Mouse (Mus musculus): ENCODE results near the gene Otud5. TPM values are rescaled to one million over a fixed set of nuclear protein-coding genes. Genes with fewer than 3 reads are reported as not detected.
A peak's percentile ranks its signal among the peaks of the same experiment; 100 is the strongest.

The Otud5 gene
- polyA plus RNA-seq, 1 experiment from 2014 or later, result 40.8 TPM

DNA sequence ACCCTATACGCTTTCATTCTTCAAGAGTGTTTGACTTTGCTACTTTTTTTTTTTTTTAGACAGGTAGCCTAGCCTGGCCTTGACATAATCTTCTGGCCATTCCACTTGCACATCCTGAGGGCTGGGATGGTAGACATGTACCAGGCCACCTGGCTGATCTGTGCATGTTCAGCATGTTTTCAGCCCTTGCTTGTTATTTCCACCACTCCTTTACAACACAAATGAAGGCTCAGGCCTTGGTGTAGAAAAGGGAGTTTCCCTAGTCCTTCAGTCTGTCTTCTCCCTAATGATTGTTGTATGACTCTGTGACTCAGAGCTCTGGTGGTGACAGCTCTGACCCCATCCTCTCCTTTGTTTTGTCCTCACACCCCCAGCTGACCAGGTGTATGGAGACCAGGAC, 26.0 kb downstream of the Otud5 start:
- ATAC-seq (ENCODE audit: insufficient read depth, low FRiP score, low TSS enrichment), result no peak

DNA sequence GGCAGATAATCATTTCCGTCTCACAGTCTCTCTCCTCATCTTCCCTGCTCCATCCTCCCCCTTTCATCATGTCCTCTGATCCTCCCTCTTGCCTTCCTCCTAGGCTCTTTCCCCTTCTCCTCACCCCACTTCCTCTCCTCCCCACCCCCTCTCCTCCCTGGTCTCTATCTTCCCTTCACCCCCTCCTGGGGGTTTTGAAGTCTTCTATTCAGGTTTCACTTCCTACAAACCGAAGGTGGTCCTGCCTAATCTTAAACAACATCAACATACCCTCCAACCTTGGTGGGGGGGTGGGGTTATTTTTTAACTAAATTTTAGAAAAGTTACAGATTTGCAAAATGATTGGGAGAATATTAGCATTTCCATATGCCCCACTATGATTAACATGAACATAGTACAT, 27.3 kb downstream of the Otud5 start:
- Histone ChIP-seq H3K9ac (ENCODE audit: low read length) (no peak overlapping the region), H3K27ac (ENCODE audit: low read depth, low read length) (no peak overlapping the region), H3K4me1 (ENCODE audit: control insufficient read depth, insufficient read depth, low read length) (no peaks in the 10 kb centered on the region), H3K27me3 (ENCODE audit: control insufficient read depth, insufficient read depth, low read length) (no peaks in the 10 kb centered on the region), H3K4me2 (ENCODE audit: low read depth) (no peak overlapping the region), H3K4me3 (ENCODE audit: low read depth, low read length) (no peak overlapping the region), H3K36me3 (ENCODE audit: control insufficient read depth, insufficient read depth, low read length) (no peaks in the 10 kb centered on the region), H3K9me3 (ENCODE audit: control insufficient read depth, low read length) (no peaks in the 10 kb centered on the region)
- DNase-seq (ENCODE audit: low spot score) (no peak), ATAC-seq (ENCODE audit: insufficient read depth, low FRiP score, low TSS enrichment) (no peak)
- 60% methylated on average over 2 of the region's 2 CpGs for WGBS

More for the DNA sequence above, 26.0 kb downstream of the Otud5 start:
- Histone ChIP-seq H3K27me3 (ENCODE audit: control insufficient read depth, insufficient read depth, low read length) (no peaks in the 10 kb centered on the region), H3K27ac (ENCODE audit: low read depth, low read length) (no peak overlapping the region), H3K9ac (ENCODE audit: low read length) (no peak overlapping the region), H3K4me1 (ENCODE audit: control insufficient read depth, insufficient read depth, low read length) (no peaks in the 10 kb centered on the region), H3K4me2 (ENCODE audit: low read depth) (no peak overlapping the region), H3K4me3 (ENCODE audit: low read depth, low read length) (no peak overlapping the region), H3K36me3 (ENCODE audit: control insufficient read depth, insufficient read depth, low read length) (no peaks in the 10 kb centered on the region), H3K9me3 (ENCODE audit: control insufficient read depth, low read length) (no peaks in the 10 kb centered on the region)
- DNase-seq (ENCODE audit: low spot score), result no peak
- 94% methylated on average over 1 of the region's 1 CpGs for WGBS

DNA sequence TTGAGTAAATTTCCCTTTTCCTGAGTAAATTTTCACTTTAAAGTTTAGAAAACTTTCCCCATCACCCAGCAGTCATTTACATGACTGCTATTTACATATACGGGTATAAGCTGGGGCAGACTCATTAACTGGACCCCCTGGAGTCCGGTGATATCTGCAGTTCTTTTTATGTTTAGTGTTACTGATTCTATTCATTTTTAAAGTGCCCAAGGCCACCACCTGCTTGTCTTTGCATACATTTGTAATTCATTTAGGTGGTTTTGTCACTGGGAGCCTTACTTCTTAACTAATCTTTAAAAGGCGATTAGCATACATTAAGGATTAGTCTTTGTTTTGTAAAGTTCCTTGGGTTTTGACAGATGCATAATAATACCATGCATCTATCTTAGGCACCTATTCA, 28.7 kb downstream of the Otud5 start:
- H3K36me3 ChIP-seq (ENCODE audit: control insufficient read depth, insufficient read depth, low read length), result no peaks in the 10 kb centered on the region
- H3K4me3 ChIP-seq (ENCODE audit: low read depth, low read length), result no peak overlapping the region
- H3K9ac ChIP-seq (ENCODE audit: low read length), result no peak overlapping the region
- H3K27ac ChIP-seq (ENCODE audit: low read depth, low read length), result no peak overlapping the region
- H3K27me3 ChIP-seq (ENCODE audit: control insufficient read depth, insufficient read depth, low read length), result no peaks in the 10 kb centered on the region
- H3K4me1 ChIP-seq (ENCODE audit: control insufficient read depth, insufficient read depth, low read length), result no peaks in the 10 kb centered on the region
- 48% methylated on average over 3 of the region's 3 CpGs for WGBS
- H3K4me2 ChIP-seq (ENCODE audit: low read depth), result no peak overlapping the region
- no peaks in the 10 kb centered on the region for H3K9me3 ChIP-seq (ENCODE audit: control insufficient read depth, low read length)
- DNase-seq (ENCODE audit: low spot score) (no peak), ATAC-seq (ENCODE audit: insufficient read depth, low FRiP score, low TSS enrichment) (no peak)

DNA sequence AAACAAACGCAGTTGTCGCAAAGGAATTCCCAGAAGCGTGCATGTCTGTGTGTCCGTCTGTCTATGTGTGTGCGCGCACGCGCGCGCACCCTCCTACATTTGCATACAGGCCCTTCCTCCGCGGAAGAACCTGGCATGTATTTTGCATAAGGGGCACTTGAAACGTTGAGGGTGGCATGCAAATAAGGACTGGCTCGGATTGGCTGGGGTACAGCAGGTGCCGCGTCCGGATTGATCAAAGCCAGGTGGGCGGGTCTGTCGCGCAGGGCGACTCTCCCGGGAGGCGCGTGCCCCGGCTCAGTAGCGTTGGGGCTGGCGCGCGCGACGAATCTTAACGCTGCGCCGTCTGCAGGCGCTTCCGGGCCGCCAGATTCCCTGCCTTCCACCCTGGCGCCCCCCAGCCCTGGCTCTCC, 36.8 kb downstream of the Otud5 start, which contains the start of gene Pim2:
Gene Pim2 (plus strand): TSS at position 256 of the 413 bp plus-strand sequence.
- Histone ChIP-seq H3K36me3 (ENCODE audit: control insufficient read depth, insufficient read depth, low read length) (no peaks in the 10 kb centered on the region), H3K4me1 (ENCODE audit: control insufficient read depth, insufficient read depth, low read length) (no peaks in the 10 kb centered on the region), H3K9me3 (ENCODE audit: control insufficient read depth, low read length) (no peaks in the 10 kb centered on the region), H3K4me3 (ENCODE audit: low read depth, low read length) (peak within 1 kb of the TSS; percentile 36), H3K27ac (ENCODE audit: low read depth, low read length) (no peak within 1 kb of the TSS), H3K4me2 (ENCODE audit: low read depth) (peak within 1 kb of the TSS; percentile 80), H3K27me3 (ENCODE audit: control insufficient read depth, insufficient read depth, low read length) (no peaks in the 10 kb centered on the region), H3K9ac (ENCODE audit: low read length) (peak within 1 kb of the TSS; percentile 26; the same call in 1 of the 2 replicates)
- DNase-seq (ENCODE audit: low spot score) (peak; percentile 76), ATAC-seq (ENCODE audit: insufficient read depth, low FRiP score, low TSS enrichment) (peak; percentile 82)
- 29% methylated on average over 28 of the region's 38 CpGs for WGBS

DNA sequence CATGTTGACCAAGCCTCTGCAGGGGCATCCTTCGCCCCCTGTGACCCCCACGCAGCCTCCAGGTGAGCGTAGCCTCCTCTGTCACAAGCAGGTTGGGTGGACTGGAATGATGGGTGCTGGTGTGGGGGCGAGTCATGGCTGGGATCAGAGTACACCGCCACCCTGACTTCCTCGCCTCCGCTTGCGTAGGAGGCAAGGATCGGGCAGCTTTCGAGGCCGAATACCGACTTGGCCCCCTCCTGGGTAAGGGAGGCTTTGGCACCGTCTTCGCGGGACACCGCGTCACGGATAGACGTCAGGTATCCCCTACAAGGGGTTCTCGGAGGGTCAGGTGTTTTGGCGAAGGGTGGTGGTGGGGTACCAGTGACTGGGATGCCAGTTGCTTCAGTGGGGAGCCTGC, 37.3 kb downstream of the Otud5 start:
- Histone ChIP-seq H3K4me3 (ENCODE audit: low read depth, low read length) (peak overlapping the region; percentile 36), H3K36me3 (ENCODE audit: control insufficient read depth, insufficient read depth, low read length) (no peaks in the 10 kb centered on the region), H3K27ac (ENCODE audit: low read depth, low read length) (no peak overlapping the region), H3K4me1 (ENCODE audit: control insufficient read depth, insufficient read depth, low read length) (no peaks in the 10 kb centered on the region), H3K4me2 (ENCODE audit: low read depth) (peak overlapping the region; percentile 80), H3K27me3 (ENCODE audit: control insufficient read depth, insufficient read depth, low read length) (no peaks in the 10 kb centered on the region), H3K9me3 (ENCODE audit: control insufficient read depth, low read length) (no peaks in the 10 kb centered on the region), H3K9ac (ENCODE audit: low read length) (peak overlapping the region; percentile 26; the same call in 1 of the 2 replicates)
- no peak for DNase-seq (ENCODE audit: low spot score)
- no peak; the same call in 1 of the 2 replicates for ATAC-seq (ENCODE audit: insufficient read depth, low FRiP score, low TSS enrichment)
- 21% methylated on average over 19 of the region's 21 CpGs for WGBS

DNA sequence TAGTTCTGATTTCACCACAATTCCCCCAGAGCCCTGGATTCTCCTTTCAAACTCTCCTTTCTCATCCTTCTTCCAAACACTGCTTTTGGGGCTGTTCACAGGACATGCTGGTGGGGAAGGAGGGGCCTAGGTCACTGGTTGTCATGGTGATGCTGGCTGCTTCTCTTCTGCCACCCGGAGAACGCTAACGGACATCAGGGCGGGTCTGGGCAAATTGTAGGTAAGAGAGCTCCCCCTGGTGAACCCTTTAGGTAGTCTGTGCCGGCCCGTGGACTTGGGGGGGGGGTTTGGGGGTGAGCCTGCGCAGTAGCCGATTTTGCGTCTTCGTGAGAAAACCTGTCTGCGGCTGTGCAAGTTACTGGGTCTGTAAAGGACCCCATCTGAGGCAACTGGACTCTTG, 38.7 kb downstream of the Otud5 start:
- H3K9me3 ChIP-seq (ENCODE audit: control insufficient read depth, low read length), result no peaks in the 10 kb centered on the region

DNA sequence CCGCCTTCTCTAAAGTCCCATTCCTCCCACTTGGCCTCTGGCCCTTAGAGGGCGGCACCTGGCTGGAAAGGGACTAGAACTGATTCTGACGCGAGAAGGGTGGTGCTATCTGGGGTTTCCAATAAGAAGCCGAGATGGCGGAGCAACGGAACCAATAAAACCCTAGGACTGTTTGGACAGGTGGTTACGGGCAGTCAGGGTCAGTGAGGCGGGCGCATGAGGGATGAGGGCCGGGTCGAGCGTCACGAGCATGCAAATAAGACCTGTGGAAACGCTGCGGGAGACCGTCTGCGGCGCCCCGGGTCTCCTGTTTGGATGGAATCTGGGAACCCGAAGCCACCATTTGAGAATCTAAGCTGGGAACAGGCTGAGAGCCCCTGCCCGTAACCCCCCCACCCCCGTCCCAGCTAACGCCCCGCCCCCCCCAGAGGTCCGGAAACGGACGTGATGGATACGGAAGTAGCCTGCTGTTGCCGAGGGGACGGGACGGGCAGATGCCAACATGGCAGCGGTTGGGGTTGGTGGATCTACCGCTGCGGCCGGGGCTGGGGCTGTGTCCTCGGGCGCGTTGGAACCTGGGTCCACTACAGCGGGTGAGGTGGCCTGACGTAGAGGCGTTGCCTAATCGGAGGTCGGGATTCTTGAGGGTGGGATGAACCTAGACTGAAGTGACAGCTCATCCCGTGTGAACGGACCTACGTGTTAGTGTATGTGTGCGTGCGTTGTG, 42.8 kb downstream of the Otud5 start, which contains the start of gene Slc35a2:
Gene Slc35a2 (plus strand): TSS at position 188 of the 727 bp plus-strand sequence.
- ATAC-seq (ENCODE audit: insufficient read depth, low FRiP score, low TSS enrichment) (peak; percentile 86), DNase-seq (ENCODE audit: low spot score) (peak; percentile 74)
- H3K9ac ChIP-seq (ENCODE audit: low read length), result peak within 1 kb of the TSS; percentile 26
- peak within 1 kb of the TSS; percentile 60; the same call in 1 of the 2 replicates for H3K27ac ChIP-seq (ENCODE audit: low read depth, low read length)
- H3K4me1 ChIP-seq (ENCODE audit: control insufficient read depth, insufficient read depth, low read length), result no peaks in the 10 kb centered on the region
- no peaks in the 10 kb centered on the region for H3K9me3 ChIP-seq (ENCODE audit: control insufficient read depth, low read length)
- 15% methylated on average over 49 of the region's 49 CpGs for WGBS
- H3K27me3 ChIP-seq (ENCODE audit: control insufficient read depth, insufficient read depth, low read length), result no peaks in the 10 kb centered on the region
- peak within 1 kb of the TSS; percentile 52 for H3K4me3 ChIP-seq (ENCODE audit: low read depth, low read length)
- no peaks in the 10 kb centered on the region for H3K36me3 ChIP-seq (ENCODE audit: control insufficient read depth, insufficient read depth, low read length)
- H3K4me2 ChIP-seq (ENCODE audit: low read depth), result peak within 1 kb of the TSS; percentile 44

More for the DNA sequence above, 38.7 kb downstream of the Otud5 start:
- no peak overlapping the region for H3K4me3 ChIP-seq (ENCODE audit: low read depth, low read length)
- no peaks in the 10 kb centered on the region for H3K27me3 ChIP-seq (ENCODE audit: control insufficient read depth, insufficient read depth, low read length)
- ATAC-seq (ENCODE audit: insufficient read depth, low FRiP score, low TSS enrichment) (peak; percentile 49), DNase-seq (ENCODE audit: low spot score) (peak; percentile 78)
- no peak overlapping the region for H3K9ac ChIP-seq (ENCODE audit: low read length)
- H3K36me3 ChIP-seq (ENCODE audit: control insufficient read depth, insufficient read depth, low read length), result no peaks in the 10 kb centered on the region
- no peaks in the 10 kb centered on the region for H3K4me1 ChIP-seq (ENCODE audit: control insufficient read depth, insufficient read depth, low read length)
- H3K4me2 ChIP-seq (ENCODE audit: low read depth), result peak overlapping the region; percentile 22
- no peak overlapping the region for H3K27ac ChIP-seq (ENCODE audit: low read depth, low read length)
- 11% methylated on average over 11 of the region's 11 CpGs for WGBS

DNA sequence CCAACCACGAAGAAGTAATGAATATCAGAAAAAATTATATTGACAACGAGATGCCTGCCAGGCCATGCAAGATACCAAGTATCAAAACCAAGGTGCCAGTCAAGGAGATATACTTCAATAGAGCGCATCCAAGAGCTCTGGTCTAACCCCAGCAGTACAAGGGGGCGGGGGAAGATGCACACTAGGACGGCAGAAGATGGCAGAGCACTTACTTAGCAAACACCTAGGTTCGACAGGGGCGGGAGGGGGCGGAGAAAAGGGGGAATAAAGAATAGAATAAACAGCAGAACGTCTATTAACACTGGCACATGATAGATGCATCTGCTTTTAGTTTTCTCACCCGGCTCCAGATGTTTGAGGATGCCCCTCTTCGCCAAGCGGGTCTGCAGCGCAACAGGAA, 57.0 kb downstream of the Otud5 start:
- Histone ChIP-seq H3K4me3 (ENCODE audit: low read depth, low read length) (peak overlapping the region; percentile 54), H3K9me3 (ENCODE audit: control insufficient read depth, low read length) (no peaks in the 10 kb centered on the region), H3K4me1 (ENCODE audit: control insufficient read depth, insufficient read depth, low read length) (no peaks in the 10 kb centered on the region), H3K36me3 (ENCODE audit: control insufficient read depth, insufficient read depth, low read length) (no peaks in the 10 kb centered on the region; the same call in 1 of the 2 replicates), H3K9ac (ENCODE audit: low read length) (peak overlapping the region; percentile 58), H3K27ac (ENCODE audit: low read depth, low read length) (no peak overlapping the region), H3K4me2 (ENCODE audit: low read depth) (peak overlapping the region; percentile 45), H3K27me3 (ENCODE audit: control insufficient read depth, insufficient read depth, low read length) (no peaks in the 10 kb centered on the region)
- no peak for DNase-seq (ENCODE audit: low spot score)
- ATAC-seq (ENCODE audit: insufficient read depth, low FRiP score, low TSS enrichment), result no peak
- WGBS, result 32% methylated on average over 13 of the region's 13 CpGs

Measured in neural tube, embryonic 11.5 days (tissue).